Mouse (Mus musculus) midbrain, postnatal 0 days (tissue): ENCODE measurements around the gene Ppp1r1b. TPM values are rescaled to one million over a fixed set of nuclear protein-coding genes. Genes with fewer than 3 reads are reported as not detected.
"Not testable (repeated sequence)": the region's sequence is repeated elsewhere in the genome, so short reads cannot be mapped to it uniquely, and the experiment has no call there.

ENCODE experiments used
- ATAC-seq: fragments of 200-750 bp; cut with Nextera tagmentation; 2 replicates; pipeline ENCODE4 v1.8.0; 2017; ENCODE audit warnings: moderate number of reproducible peaks, mild to moderate bottlenecking, moderate TSS enrichment, moderate library complexity; ENCODE audit not compliant: low FRiP score
- DNase-seq: peaks from one replicate; pipeline ENCODE4 v3.0.0-alpha.2; 2015; ENCODE audit warnings: low spot score
- H3K27ac ChIP-seq: fragments of 300-500 bp; sonication (generic); 2 replicates; pipeline ENCODE4 v1.5.1; 2014; ENCODE audit warnings: low read depth, mild to moderate bottlenecking, low read length, mixed read lengths
- H3K27me3 ChIP-seq: fragments of 300-500 bp; sonication (generic); 2 replicates; pipeline ENCODE4 v1.6.1; 2014; ENCODE audit warnings: low read length, control low read depth, mixed read lengths; ENCODE audit not compliant: insufficient read depth
- H3K36me3 ChIP-seq: fragments of 300-500 bp; sonication (generic); 2 replicates; pipeline ENCODE4 v1.6.1; 2014; ENCODE audit warnings: low read length, control low read depth, mixed read lengths; ENCODE audit not compliant: insufficient read depth
- H3K4me1 ChIP-seq: fragments of 300-500 bp; sonication (generic); 2 replicates; pipeline ENCODE4 v1.6.1; 2014; ENCODE audit warnings: mild to moderate bottlenecking, control low read depth, antibody characterized with exemption, low read length, mixed read lengths; ENCODE audit not compliant: insufficient read depth
- H3K4me2 ChIP-seq: fragments of 300-500 bp; sonication (generic); 2 replicates; pipeline ENCODE4 v1.6.1; 2014; ENCODE audit warnings: low read depth, mild to moderate bottlenecking, low read length, mixed read lengths; ENCODE audit not compliant: poor library complexity, severe bottlenecking
- H3K4me3 ChIP-seq: fragments of 300-500 bp; sonication (generic); 2 replicates; pipeline ENCODE4 v1.5.1; 2014; ENCODE audit warnings: low read depth, mild to moderate bottlenecking, low read length, moderate library complexity
- H3K9ac ChIP-seq: fragments of 300-500 bp; sonication (generic); replicated peaks from 2 replicates; pipeline ENCODE4 v1.6.1; 2014; ENCODE audit warnings: mild to moderate bottlenecking, low read length, moderate library complexity, mixed read lengths; ENCODE audit not compliant: poor library complexity, severe bottlenecking
- H3K9me3 ChIP-seq: fragments of 300-500 bp; sonication (generic); 2 replicates; pipeline ENCODE4 v1.6.1; 2016; ENCODE audit warnings: low read length, control low read depth
- CTCF ChIP-seq: IDR thresholded peaks from 2 replicates; pipeline ENCODE4 v1.5.1; 2016; ENCODE audit warnings: antibody characterized with exemption, mild to moderate bottlenecking
- WGBS: fragments of 180-500 bp; shearing (Covaris S2); extraction: QIAGEN DNeasy Blood & Tissue Kit; methylation state at CpG from one replicate; pipeline ENCODE4 v1.1.7; 2014; 5-methylcytosine and 5-hydroxymethylcytosine counted together
- polyA plus RNA-seq: library from polyadenylated mRNA; unstranded; fragments of >200 nt; fragmentation: Nextera tagmentation; extraction: Ambion mirVana; gene quantifications from 2 replicates; pipeline ENCODE4 v1.2.1, GENCODE M21; 2015
- total RNA-seq: library from RNA; depleted of rRNA; stranded (reverse); fragments of >200 nt; gene quantifications from 2 replicates; pipeline ENCODE4 v1.2.3, GENCODE M21; 2014

The Ppp1r1b gene
- total and polyA plus RNA-seq, 2 experiments from 2014 or later, result 4.2 to 5.0 TPM

DNA sequence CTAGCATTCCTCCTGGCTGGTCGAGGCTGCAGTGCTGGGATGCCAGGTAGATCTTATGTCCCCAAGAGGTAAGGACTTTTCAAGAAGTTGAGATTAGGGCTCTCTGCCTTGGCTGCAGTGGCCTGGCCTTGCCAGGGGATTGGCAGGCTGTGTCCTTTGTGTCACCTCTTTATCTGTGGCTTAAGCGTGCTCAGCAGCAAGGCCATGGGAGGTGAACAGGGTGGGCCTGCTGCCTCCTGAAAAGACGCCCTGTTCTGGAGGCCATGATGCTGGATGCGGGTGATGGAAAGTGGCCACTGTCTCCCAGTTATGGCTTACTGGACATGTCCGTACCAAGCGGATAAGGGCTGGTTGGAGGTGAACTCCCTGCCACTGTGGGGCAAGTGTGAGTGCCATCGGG, 31.2 kb downstream of the Ppp1r1b start:
- WGBS, result 88% methylated on average over 7 of the region's 7 CpGs
- H3K36me3 ChIP-seq, result peaks cover 57% of the 10 kb centered on the region

GRCm38 (mm10) chr11:98380106-98380505, 31.9 kb downstream of the Ppp1r1b start:
- Histone ChIP-seq H3K27me3 (no peaks in the 10 kb centered on the region), H3K27ac (no peak overlapping the region), H3K9ac (no peak overlapping the region), H3K36me3 (peaks cover 50% of the 10 kb centered on the region), H3K4me2 (no peak overlapping the region), H3K4me1 (no peaks in the 10 kb centered on the region), H3K9me3 (no peaks in the 10 kb centered on the region), H3K4me3 (no peak overlapping the region)
- DNase-seq (peak; percentile 91), ATAC-seq (no peak; the same call in 1 of the 2 replicates)
- WGBS, result 67% methylated on average over 6 of the region's 6 CpGs
- TF ChIP-seq CTCF, result no peak

More for the DNA sequence above, 31.2 kb downstream of the Ppp1r1b start:
- no peak overlapping the region for H3K4me2 ChIP-seq
- no peak for TF ChIP-seq CTCF
- H3K27ac ChIP-seq, result no peak overlapping the region
- no peak overlapping the region for H3K4me3 ChIP-seq
- DNase-seq, result no peak
- no peaks in the 10 kb centered on the region for H3K27me3 ChIP-seq
- H3K9ac ChIP-seq, result no peak overlapping the region
- H3K9me3 ChIP-seq, result no peaks in the 10 kb centered on the region
- ATAC-seq, result no peak
- no peaks in the 10 kb centered on the region for H3K4me1 ChIP-seq

DNA sequence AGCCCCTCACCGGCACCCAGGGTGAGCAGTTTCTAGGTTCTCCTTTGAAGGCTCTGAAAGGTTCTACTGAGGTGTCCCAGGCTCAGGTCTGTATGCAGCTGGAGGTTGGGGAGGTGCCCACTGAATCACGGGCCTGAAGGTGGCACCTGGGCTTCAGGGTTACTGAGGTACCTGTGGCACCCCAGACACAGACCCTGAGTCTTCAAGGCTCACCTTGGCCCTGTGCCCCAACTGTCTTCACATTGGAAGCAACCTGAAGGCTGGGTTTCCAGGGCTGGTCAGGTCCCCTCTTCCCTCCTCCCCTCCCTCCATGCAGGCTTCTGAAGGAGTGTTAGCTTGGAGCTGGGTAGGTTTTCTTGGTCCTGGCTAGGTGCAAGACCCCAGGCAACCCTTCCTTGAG, 33.4 kb downstream of the Ppp1r1b start:
- DNase-seq (no peak), ATAC-seq (no peak)
- Histone ChIP-seq H3K9ac (no peak overlapping the region), H3K36me3 (peaks cover 40% of the 10 kb centered on the region), H3K27me3 (0 out of 2 replicates have a peak, but pooled peaks cover 4% of the 10 kb centered on the region), H3K4me2 (no peak overlapping the region), H3K4me3 (no peak overlapping the region), H3K9me3 (no peaks in the 10 kb centered on the region), H3K27ac (no peak overlapping the region), H3K4me1 (no peaks in the 10 kb centered on the region)
- no peak for TF ChIP-seq CTCF
- 96% methylated on average over 2 of the region's 2 CpGs for WGBS

GRCm38 (mm10) chr11:98382405-98382804, 34.2 kb downstream of the Ppp1r1b start:
- 49% methylated on average over 2 of the region's 2 CpGs for WGBS
- ATAC-seq, result not testable (repeated sequence)

DNA sequence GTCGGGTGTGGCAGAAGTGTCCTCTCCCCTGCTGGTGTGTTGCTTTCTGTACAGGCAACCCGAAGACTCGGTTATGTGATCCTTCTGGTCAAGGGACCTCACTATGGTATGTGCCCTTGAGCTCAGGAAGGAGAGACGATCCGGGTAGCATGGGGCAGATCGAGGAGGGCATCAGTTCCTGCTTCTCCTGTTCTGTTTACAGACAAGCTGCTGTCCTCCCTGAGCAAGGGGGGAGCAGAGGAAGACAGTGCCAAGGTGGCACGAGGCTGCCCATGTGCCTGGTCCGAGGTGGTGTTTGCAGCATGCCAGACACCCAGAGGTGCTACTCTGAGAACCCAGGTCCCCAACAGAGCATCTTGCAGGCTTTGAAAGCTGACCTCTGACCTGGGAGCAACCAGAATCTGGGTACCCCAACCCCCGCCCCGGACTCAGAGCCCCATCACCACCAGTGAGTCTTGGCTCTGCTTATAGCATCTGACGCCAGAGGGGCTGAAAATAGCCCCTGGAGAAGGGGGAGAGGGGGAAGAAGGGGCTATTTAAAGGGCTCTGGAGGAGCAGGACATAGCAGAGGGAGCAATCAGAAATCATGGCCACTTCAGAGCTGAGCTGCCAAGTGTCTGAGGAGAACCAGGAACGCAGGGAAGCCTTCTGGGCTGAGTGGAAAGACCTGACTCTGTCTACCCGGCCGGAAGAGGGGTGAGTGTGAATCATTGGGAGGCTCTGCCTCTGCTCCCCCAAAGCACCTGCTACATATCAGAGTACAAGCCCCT, 35.2 kb downstream of the Ppp1r1b start, which contains the start of gene Tcap:
Gene Tcap, plus strand, starts transcription at position 551 of the 770 bp plus-strand sequence.
- WGBS, result 72% methylated on average over 14 of the region's 14 CpGs
- ATAC-seq, result no peak
- no peak within 1 kb of the TSS for H3K9ac ChIP-seq

More at GRCm38 (mm10) chr11:98382405-98382804, 34.2 kb downstream of the Ppp1r1b start:
- H3K27me3 ChIP-seq, H3K4me1 ChIP-seq, H3K9me3 ChIP-seq, H3K4me3 ChIP-seq, H3K27ac ChIP-seq, DNase-seq, H3K4me2 ChIP-seq, H3K9ac ChIP-seq: not testable (repeated sequence)
- peaks cover 33% of the 10 kb centered on the region for H3K36me3 ChIP-seq

DNA sequence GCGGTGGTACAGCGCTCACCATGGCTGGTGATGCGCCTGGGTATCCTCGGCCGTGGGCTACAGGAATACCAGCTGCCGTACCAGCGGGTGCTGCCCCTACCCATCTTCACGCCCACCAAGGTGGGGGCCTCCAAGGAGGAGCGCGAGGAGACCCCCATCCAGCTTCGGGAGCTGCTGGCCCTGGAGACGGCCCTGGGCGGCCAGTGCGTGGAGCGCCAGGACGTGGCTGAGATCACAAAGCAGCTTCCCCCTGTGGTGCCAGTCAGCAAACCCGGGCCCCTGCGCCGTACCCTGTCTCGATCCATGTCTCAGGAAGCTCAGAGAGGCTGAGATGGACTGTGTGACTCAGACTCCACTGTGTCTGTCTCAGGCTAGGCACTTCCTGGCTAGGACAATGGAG, 36.0 kb downstream of the Ppp1r1b start:
- no peaks in the 10 kb centered on the region for H3K4me1 ChIP-seq
- H3K4me3 ChIP-seq, result no peak overlapping the region
- no peak overlapping the region for H3K9ac ChIP-seq
- H3K4me2 ChIP-seq, result no peak overlapping the region
- no peak for TF ChIP-seq CTCF
- 76% methylated on average over 20 of the region's 20 CpGs for WGBS
- no peak overlapping the region for H3K27ac ChIP-seq
- peaks cover 12% of the 10 kb centered on the region for H3K27me3 ChIP-seq
- peaks cover 15% of the 10 kb centered on the region for H3K36me3 ChIP-seq
- DNase-seq, result no peak
- ATAC-seq, result no peak
- no peaks in the 10 kb centered on the region for H3K9me3 ChIP-seq

More for the DNA sequence above, 35.2 kb downstream of the Ppp1r1b start, which contains the start of gene Tcap:
- no peak for TF ChIP-seq CTCF
- Histone ChIP-seq H3K36me3 (peaks cover 23% of the 10 kb centered on the region), H3K27me3 (peaks cover 12% of the 10 kb centered on the region), H3K9me3 (no peaks in the 10 kb centered on the region), H3K4me3 (no peak within 1 kb of the TSS), H3K4me2 (no peak within 1 kb of the TSS), H3K4me1 (no peaks in the 10 kb centered on the region), H3K27ac (no peak within 1 kb of the TSS)
- no peak for DNase-seq
